Mouse (Mus musculus): ENCODE measurements around the gene Oit1. TPM values are rescaled to one million over a fixed set of nuclear protein-coding genes. Genes with fewer than 3 reads are reported as not detected.

Gene Oit1
- 0.17 TPM in 1 of 2 replicates, not detected in the other for polyA plus RNA-seq (2014; fragmentation: Nextera tagmentation; extraction: Ambion mirVana)

DNA sequence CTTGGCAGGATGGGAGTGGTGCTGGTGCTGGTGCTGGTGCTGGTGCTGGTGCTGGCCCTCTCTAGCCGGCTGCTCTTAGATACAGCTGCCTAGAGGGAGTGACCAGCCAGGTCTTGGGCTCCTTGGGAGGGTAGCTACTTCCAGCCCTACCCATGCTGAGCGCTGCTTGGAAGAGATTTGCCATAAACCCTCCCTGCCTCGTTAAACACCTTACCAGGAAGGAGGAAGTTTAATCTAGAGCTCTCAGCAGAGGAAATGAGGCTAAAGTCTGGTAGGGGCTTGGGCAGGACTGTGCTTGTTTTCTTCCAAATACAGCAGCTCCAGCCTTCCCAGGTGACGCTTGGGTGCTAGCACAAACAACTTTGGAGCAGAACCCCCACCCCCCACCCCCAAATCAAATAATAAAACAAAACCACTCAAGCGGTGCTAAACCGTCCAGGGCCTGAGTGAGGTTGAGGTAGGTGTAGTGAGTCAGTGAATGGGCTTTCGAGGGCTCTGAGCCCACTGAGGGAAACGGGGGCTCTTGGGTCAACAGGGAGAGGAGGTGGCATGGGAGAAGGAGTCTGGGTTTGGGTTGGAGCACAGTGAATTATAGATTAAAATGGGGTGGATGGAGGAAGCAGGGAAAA lies at the start of gene Oit1:
Gene Oit1, minus strand, starts transcription at position 70 of the 629 bp plus-strand sequence.
- H3K4me2 ChIP-seq (replicated peaks) = no peak within 1 kb of the TSS
- H3K9ac ChIP-seq = no peak within 1 kb of the TSS
- 72% methylated on average over 8 of the region's 8 CpGs for WGBS
- ATAC-seq (ENCODE audit: low FRiP score) (no peak), DNase-seq (ENCODE audit: low spot score) (no peak)
- H3K4me3 ChIP-seq (replicated peaks; ENCODE audit: low read length) = no peak within 1 kb of the TSS
- H3K27me3 ChIP-seq (ENCODE audit: control insufficient read depth, insufficient read depth, low read length) = no peaks in the 10 kb centered on the region
- no peaks in the 10 kb centered on the region for H3K9me3 ChIP-seq (ENCODE audit: control insufficient read depth, low read length)
- H3K4me1 ChIP-seq (replicated peaks; ENCODE audit: control insufficient read depth, insufficient read depth, low read length) = no peaks in the 10 kb centered on the region
- H3K36me3 ChIP-seq (replicated peaks; ENCODE audit: control insufficient read depth, insufficient read depth) = no peaks in the 10 kb centered on the region
- no peak within 1 kb of the TSS for H3K27ac ChIP-seq

DNA sequence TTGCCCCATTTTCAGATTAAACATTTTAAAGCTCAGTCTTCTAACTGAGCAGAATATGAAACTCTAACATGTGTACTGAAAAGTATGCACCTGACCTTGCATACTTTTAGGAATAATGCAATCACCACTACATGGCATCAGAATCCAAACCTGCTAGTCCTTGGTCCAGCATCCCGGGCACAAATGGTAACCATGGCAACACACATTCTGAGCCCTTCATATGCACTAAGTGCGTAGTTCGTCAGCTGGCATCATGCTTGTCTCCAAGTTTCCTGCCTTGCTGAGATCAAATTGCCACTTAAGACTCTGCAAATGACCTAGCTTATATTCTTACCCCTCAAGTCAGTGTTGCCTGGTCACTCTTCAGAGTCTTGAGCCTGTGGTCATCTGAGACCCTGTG lies 44.3 kb upstream of the Oit1 start:
- H3K36me3 ChIP-seq (replicated peaks; ENCODE audit: control insufficient read depth, insufficient read depth) = no peaks in the 10 kb centered on the region
- 0 out of 2 replicates have a peak, but pooled peaks have one; percentile 21 for ATAC-seq (ENCODE audit: low FRiP score)

DNA sequence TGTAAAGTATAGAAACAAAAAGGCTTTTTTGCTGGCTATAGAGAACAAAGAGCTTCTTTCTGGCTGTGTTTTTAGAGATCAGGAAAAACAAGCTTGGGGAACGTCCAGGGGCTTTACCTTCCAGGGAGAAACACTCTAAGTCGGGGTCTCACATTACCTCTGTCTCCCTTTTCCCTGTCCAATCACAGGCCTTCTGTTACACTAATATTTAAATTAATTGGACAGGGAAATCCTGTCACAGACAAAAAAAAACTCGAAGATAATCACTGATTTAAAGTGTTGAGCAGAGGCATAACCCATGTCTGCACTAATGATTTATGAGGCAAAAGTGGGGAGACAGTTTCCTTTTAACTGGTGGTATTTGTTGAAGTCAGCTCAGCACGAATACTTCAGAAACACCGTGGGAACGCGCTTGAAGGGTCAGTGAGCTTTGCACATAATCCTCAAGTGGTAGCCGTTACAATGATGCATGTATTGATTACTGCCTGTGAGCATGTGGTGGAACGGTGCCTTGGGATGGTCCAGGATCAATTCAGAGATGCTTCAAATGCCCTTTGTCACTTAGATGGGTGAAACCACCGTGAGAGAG lies 42.7 kb upstream of the Oit1 start:
- no peak overlapping the region for H3K4me3 ChIP-seq (replicated peaks; ENCODE audit: low read length)
- ATAC-seq (ENCODE audit: low FRiP score) (no peak), DNase-seq (ENCODE audit: low spot score) (no peak)
- H3K9me3 ChIP-seq (ENCODE audit: control insufficient read depth, low read length) = no peaks in the 10 kb centered on the region
- H3K36me3 ChIP-seq (replicated peaks; ENCODE audit: control insufficient read depth, insufficient read depth) = no peaks in the 10 kb centered on the region
- 29% methylated on average over 10 of the region's 10 CpGs for WGBS
- no peak overlapping the region for H3K9ac ChIP-seq
- no peak overlapping the region for H3K4me2 ChIP-seq (replicated peaks)
- H3K27me3 ChIP-seq (ENCODE audit: control insufficient read depth, insufficient read depth, low read length) = no peaks in the 10 kb centered on the region
- 0 out of 2 replicates have a peak, but pooled peaks cover 5% of the 10 kb centered on the region for H3K4me1 ChIP-seq (replicated peaks; ENCODE audit: control insufficient read depth, insufficient read depth, low read length)
- H3K27ac ChIP-seq = no peak overlapping the region

More for the DNA sequence above, 44.3 kb upstream of the Oit1 start:
- Histone ChIP-seq H3K4me3 (replicated peaks; ENCODE audit: low read length) (no peak overlapping the region), H3K4me1 (replicated peaks; ENCODE audit: control insufficient read depth, insufficient read depth, low read length) (0 out of 2 replicates have a peak, but pooled peaks cover 5% of the 10 kb centered on the region), H3K27me3 (ENCODE audit: control insufficient read depth, insufficient read depth, low read length) (no peaks in the 10 kb centered on the region), H3K9ac (no peak overlapping the region), H3K4me2 (replicated peaks) (no peak overlapping the region), H3K27ac (no peak overlapping the region), H3K9me3 (ENCODE audit: control insufficient read depth, low read length) (no peaks in the 10 kb centered on the region)
- 47% methylated on average over 3 of the region's 3 CpGs for WGBS
- peak; percentile 45 for DNase-seq (ENCODE audit: low spot score)

DNA sequence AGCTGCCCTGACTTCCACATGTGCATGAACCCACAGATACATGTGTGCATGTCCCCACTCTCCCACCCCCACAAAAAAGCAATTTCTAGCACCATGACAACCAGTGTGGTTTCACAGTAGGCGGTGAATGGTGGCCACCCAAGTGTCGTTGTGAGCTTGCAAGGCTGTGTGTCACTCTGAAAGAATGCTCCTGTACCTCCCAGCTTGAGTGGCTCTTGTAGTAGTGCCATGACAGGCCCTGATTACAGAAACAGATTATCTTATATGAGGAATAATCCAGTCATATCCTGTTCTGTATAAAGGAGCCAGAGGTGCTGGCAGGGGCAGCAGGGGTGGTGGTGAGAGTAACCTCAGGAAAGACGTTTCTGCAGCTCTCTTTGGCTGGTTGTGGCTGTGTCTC lies 40.1 kb upstream of the Oit1 start:
- no peak for DNase-seq (ENCODE audit: low spot score)
- Histone ChIP-seq H3K27me3 (ENCODE audit: control insufficient read depth, insufficient read depth, low read length) (no peaks in the 10 kb centered on the region), H3K4me3 (replicated peaks; ENCODE audit: low read length) (no peak overlapping the region), H3K4me2 (replicated peaks) (no peak overlapping the region), H3K9me3 (ENCODE audit: control insufficient read depth, low read length) (no peaks in the 10 kb centered on the region), H3K27ac (no peak overlapping the region), H3K4me1 (replicated peaks; ENCODE audit: control insufficient read depth, insufficient read depth, low read length) (0 out of 2 replicates have a peak, but pooled peaks cover 5% of the 10 kb centered on the region), H3K9ac (no peak overlapping the region), H3K36me3 (replicated peaks; ENCODE audit: control insufficient read depth, insufficient read depth) (no peaks in the 10 kb centered on the region)
- no peak for ATAC-seq (ENCODE audit: low FRiP score)
- 69% methylated on average over 3 of the region's 3 CpGs for WGBS

DNA sequence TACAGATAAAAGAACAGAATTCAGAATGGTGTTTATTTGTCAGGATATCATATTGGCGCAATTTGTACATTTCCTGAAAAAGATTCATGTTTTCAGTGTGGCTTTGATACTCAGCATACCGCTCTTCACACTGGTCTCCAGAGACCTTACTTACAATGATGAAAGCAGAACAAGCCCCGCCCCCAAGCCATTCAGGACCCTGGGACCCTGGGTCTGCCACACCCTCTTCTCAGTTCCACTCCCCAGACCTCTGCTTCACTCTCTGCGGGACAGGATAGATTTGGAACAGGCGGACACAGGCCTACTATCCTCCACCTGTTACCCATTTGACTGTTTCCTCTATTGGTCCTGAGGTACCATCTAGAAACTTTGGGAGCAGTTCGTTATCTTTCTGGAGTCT lies 27.4 kb upstream of the Oit1 start:
- Histone ChIP-seq H3K27me3 (ENCODE audit: control insufficient read depth, insufficient read depth, low read length) (no peaks in the 10 kb centered on the region), H3K9me3 (ENCODE audit: control insufficient read depth, low read length) (no peaks in the 10 kb centered on the region), H3K4me1 (replicated peaks; ENCODE audit: control insufficient read depth, insufficient read depth, low read length) (no peaks in the 10 kb centered on the region), H3K4me2 (replicated peaks) (no peak overlapping the region), H3K36me3 (replicated peaks; ENCODE audit: control insufficient read depth, insufficient read depth) (no peaks in the 10 kb centered on the region), H3K9ac (no peak overlapping the region), H3K27ac (no peak overlapping the region), H3K4me3 (replicated peaks; ENCODE audit: low read length) (no peak overlapping the region)
- DNase-seq (ENCODE audit: low spot score) = no peak
- WGBS = 73% methylated on average over 6 of the region's 6 CpGs
- ATAC-seq (ENCODE audit: low FRiP score) = no peak

DNA sequence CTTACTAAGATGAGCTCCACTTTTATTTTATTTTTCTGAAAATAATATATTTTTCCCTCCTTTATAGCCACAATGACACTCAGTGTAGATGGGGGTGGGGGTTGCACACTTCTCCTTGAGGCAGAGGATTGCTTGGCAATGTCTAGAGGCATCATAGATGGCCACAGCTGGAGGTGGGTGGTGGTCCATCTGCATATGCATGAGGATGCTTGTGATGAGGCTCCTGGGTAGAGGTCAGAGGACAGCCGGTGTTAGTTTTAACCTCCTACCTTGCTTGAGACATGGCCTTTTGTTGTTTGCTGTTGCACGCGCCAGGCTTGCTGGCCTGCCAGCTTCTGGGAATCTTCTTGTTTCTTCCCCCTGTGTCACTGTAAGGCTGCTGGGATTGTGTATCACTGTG lies 24.8 kb upstream of the Oit1 start:
- DNase-seq (ENCODE audit: low spot score) = no peak
- 59% methylated on average over 3 of the region's 3 CpGs for WGBS
- Histone ChIP-seq H3K27ac (no peak overlapping the region), H3K4me3 (replicated peaks; ENCODE audit: low read length) (no peak overlapping the region), H3K27me3 (ENCODE audit: control insufficient read depth, insufficient read depth, low read length) (no peaks in the 10 kb centered on the region), H3K36me3 (replicated peaks; ENCODE audit: control insufficient read depth, insufficient read depth) (no peaks in the 10 kb centered on the region), H3K4me2 (replicated peaks) (no peak overlapping the region), H3K9ac (no peak overlapping the region), H3K9me3 (ENCODE audit: control insufficient read depth, low read length) (no peaks in the 10 kb centered on the region), H3K4me1 (replicated peaks; ENCODE audit: control insufficient read depth, insufficient read depth, low read length) (no peaks in the 10 kb centered on the region)
- ATAC-seq (ENCODE audit: low FRiP score) = no peak

DNA sequence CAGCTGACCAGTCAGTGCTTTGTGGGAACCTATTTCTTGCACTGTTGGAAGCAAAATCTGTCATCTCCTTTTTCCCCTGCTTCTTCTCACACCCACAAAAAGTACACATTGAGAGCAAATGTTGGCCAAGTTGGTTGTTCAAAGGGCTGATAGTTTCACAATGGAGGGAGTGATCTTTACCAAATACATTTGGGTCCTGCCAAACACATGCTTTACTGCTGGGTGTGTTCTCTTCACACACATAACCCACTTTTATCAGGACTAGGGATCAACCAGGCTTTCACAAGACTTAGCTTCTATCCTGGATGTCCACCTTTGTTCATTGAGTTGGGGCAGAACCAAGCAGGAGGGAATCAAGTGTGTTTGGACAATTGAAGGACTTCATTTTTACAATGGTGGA lies 20.0 kb upstream of the Oit1 start:
- H3K4me1 ChIP-seq (replicated peaks; ENCODE audit: control insufficient read depth, insufficient read depth, low read length) = no peaks in the 10 kb centered on the region
- no peaks in the 10 kb centered on the region for H3K9me3 ChIP-seq (ENCODE audit: control insufficient read depth, low read length)
- H3K27me3 ChIP-seq (ENCODE audit: control insufficient read depth, insufficient read depth, low read length) = no peaks in the 10 kb centered on the region
- H3K27ac ChIP-seq = no peak overlapping the region
- H3K4me3 ChIP-seq (replicated peaks; ENCODE audit: low read length) = no peak overlapping the region
- ATAC-seq (ENCODE audit: low FRiP score) (no peak), DNase-seq (ENCODE audit: low spot score) (no peak)
- no peak overlapping the region for H3K9ac ChIP-seq
- no peak overlapping the region for H3K4me2 ChIP-seq (replicated peaks)
- no peaks in the 10 kb centered on the region for H3K36me3 ChIP-seq (replicated peaks; ENCODE audit: control insufficient read depth, insufficient read depth)

DNA sequence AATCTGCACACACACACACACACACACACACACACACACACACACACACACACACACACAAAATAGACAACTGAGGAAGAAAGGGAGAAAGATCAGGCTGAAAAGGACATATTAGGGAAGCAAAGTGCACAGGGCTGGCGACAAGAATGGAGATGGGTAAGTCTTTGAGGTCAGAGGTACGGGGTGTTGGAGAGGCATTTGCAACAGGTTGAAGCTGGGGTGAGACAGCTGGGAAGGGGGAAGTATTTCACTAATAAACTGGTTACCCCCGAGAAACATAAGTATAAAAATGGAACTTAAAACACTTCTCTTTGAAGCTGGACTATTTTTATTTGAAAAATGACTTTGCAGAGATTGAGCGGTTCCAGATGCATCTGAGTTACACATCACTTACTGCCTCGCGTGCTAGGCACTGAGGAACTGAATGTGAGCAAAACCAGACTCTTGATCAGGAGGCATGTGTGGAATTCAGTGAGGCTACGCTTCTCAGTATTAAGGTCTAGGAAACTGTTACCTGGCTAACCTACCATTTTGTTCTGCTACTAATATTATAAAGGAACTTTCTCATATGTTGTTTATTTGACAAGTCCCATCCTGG lies 17.2 kb upstream of the Oit1 start:
- Histone ChIP-seq H3K36me3 (replicated peaks; ENCODE audit: control insufficient read depth, insufficient read depth) (no peaks in the 10 kb centered on the region), H3K9me3 (ENCODE audit: control insufficient read depth, low read length) (no peaks in the 10 kb centered on the region), H3K9ac (no peak overlapping the region), H3K27ac (no peak overlapping the region), H3K4me3 (replicated peaks; ENCODE audit: low read length) (no peak overlapping the region), H3K4me1 (replicated peaks; ENCODE audit: control insufficient read depth, insufficient read depth, low read length) (no peaks in the 10 kb centered on the region), H3K4me2 (replicated peaks) (no peak overlapping the region), H3K27me3 (ENCODE audit: control insufficient read depth, insufficient read depth, low read length) (no peaks in the 10 kb centered on the region)
- ATAC-seq (ENCODE audit: low FRiP score) = no peak
- DNase-seq (ENCODE audit: low spot score) = no peak
- 87% methylated on average over 7 of the region's 7 CpGs for WGBS

DNA sequence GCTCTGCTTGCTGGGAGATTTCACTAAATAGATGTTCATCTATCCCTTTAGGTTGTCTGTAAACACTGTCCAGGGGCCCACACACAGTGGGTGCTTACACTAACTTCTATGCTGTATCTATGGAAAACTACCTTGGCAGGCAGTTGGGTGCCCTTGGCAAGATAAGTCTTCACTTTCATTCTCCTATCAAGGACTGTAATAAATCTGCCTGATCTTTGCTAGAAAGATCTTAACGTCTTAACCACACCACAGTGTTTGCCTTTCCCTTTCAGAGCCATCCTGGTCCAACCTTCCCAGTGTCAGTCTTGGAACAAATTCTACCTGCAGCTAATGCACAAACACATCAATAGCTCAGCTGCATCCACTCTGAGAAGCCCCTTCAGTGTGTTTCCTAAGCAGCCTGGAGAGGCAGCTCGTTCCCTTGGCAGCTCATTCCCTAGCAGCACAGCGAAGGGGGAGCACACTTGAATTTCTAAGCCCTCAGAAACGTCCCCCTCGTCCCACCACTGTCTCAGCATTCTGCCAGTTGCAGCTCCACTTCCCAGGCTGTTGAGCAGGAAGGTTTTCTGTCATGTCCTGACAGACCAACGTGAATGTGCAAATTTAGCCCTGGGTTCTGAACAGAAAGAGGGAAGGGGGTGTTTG lies 13.7 kb upstream of the Oit1 start:
- H3K9me3 ChIP-seq (ENCODE audit: control insufficient read depth, low read length) = no peaks in the 10 kb centered on the region
- H3K27ac ChIP-seq = no peak overlapping the region
- H3K4me3 ChIP-seq (replicated peaks; ENCODE audit: low read length) = no peak overlapping the region
- no peak overlapping the region for H3K9ac ChIP-seq
- H3K27me3 ChIP-seq (ENCODE audit: control insufficient read depth, insufficient read depth, low read length) = no peaks in the 10 kb centered on the region
- no peaks in the 10 kb centered on the region for H3K4me1 ChIP-seq (replicated peaks; ENCODE audit: control insufficient read depth, insufficient read depth, low read length)
- H3K4me2 ChIP-seq (replicated peaks) = no peak overlapping the region
- ATAC-seq (ENCODE audit: low FRiP score) (no peak; the same call in 1 of the 2 replicates), DNase-seq (ENCODE audit: low spot score) (no peak)
- 59% methylated on average over 6 of the region's 6 CpGs for WGBS
- H3K36me3 ChIP-seq (replicated peaks; ENCODE audit: control insufficient read depth, insufficient read depth) = no peaks in the 10 kb centered on the region
